Mouse (Mus musculus) ES-Bruce4 (cell line): ENCODE measurements around the gene Clec3b.

Source experiments
- CTCF ChIP-seq: IDR thresholded peaks from one replicate; pipeline ENCODE4 v1.8.1; 2011; ENCODE audit warnings: low read depth, low read length
- EP300 ChIP-seq: IDR thresholded peaks from 2 replicates; pipeline ENCODE4 v1.6.1; 2011; ENCODE audit warnings: low read depth, low read length; ENCODE audit not compliant: insufficient read depth
- POLR2A ChIP-seq: IDR thresholded peaks from one replicate; pipeline ENCODE4 v1.8.1; 2011; ENCODE audit warnings: low read length; ENCODE audit not compliant: insufficient read depth

GRCm38 (mm10) chr9:123136953-123137682 is 13.6 kb upstream of the Clec3b start:
- TF ChIP-seq CTCF (no peak), POLR2A (no peak), EP300 (no peak)
